Mouse (Mus musculus) gastrocnemius, adult 8-10 months (tissue): ENCODE measurements around the gene Pla2g2c. TPM values are rescaled to one million over a fixed set of nuclear protein-coding genes. Genes with fewer than 3 reads are reported as not detected.
A peak's percentile ranks its signal among the peaks of the same experiment; 100 is the strongest.

Experiments used
- DNase-seq, 2 experiments: peaks; one replicate each; pipeline ENCODE4 v3.0.0; 2022; ENCODE audit warnings: low spot score in 2 of 2
- total RNA-seq, 4 experiments: library from RNA; stranded (reverse); gene quantifications; 2 replicates each; pipeline ENCODE4 v1.2.4; 2022

Gene Pla2g2c
- not detected for total RNA-seq

GRCm38 (mm10) chr4:138724354-138725126, at the start of gene Pla2g2c:
Gene Pla2g2c (plus strand): TSS chr4:138724792.
- DNase-seq = no peak

GRCm38 (mm10) chr4:138676480-138676879, 48.1 kb upstream of the Pla2g2c start:
- DNase-seq = no peak

GRCm38 (mm10) chr4:138677579-138677978, 47.0 kb upstream of the Pla2g2c start:
- no peak for DNase-seq

GRCm38 (mm10) chr4:138680124-138680523, 44.5 kb upstream of the Pla2g2c start:
- DNase-seq = no peak

- no peak for DNase-seq
Observed at GRCm38 (mm10) chr4:138682760-138683159, 41.8 kb upstream of the Pla2g2c start.

- no peak for DNase-seq
Observed at GRCm38 (mm10) chr4:138685813-138686212, 38.8 kb upstream of the Pla2g2c start.

GRCm38 (mm10) chr4:138689094-138689512, 35.5 kb upstream of the Pla2g2c start:
- DNase-seq = no peak

GRCm38 (mm10) chr4:138690561-138690960, 34.0 kb upstream of the Pla2g2c start:
- no peak for DNase-seq

- DNase-seq = no peak
Observed at GRCm38 (mm10) chr4:138691443-138692181, 33.0 kb upstream of the Pla2g2c start.

GRCm38 (mm10) chr4:138693043-138693692, 31.4 kb upstream of the Pla2g2c start:
- no peak for DNase-seq

GRCm38 (mm10) chr4:138696720-138697119, 27.9 kb upstream of the Pla2g2c start:
- no peak for DNase-seq

GRCm38 (mm10) chr4:138697166-138697860, 27.3 kb upstream of the Pla2g2c start:
- no peak for DNase-seq

GRCm38 (mm10) chr4:138698296-138698695, 26.3 kb upstream of the Pla2g2c start:
- no peak for DNase-seq

GRCm38 (mm10) chr4:138700184-138700982, 24.2 kb upstream of the Pla2g2c start:
- DNase-seq = no peak

GRCm38 (mm10) chr4:138701111-138701510, 23.5 kb upstream of the Pla2g2c start:
- no peak for DNase-seq

GRCm38 (mm10) chr4:138702031-138702430, 22.6 kb upstream of the Pla2g2c start:
- DNase-seq = no peak

GRCm38 (mm10) chr4:138702528-138702927, 22.1 kb upstream of the Pla2g2c start:
- no peak for DNase-seq

- DNase-seq = no peak
Observed at GRCm38 (mm10) chr4:138703591-138703990, 21.0 kb upstream of the Pla2g2c start.

GRCm38 (mm10) chr4:138704169-138704568, 20.4 kb upstream of the Pla2g2c start:
- no peak for DNase-seq

GRCm38 (mm10) chr4:138706620-138707019, 18.0 kb upstream of the Pla2g2c start:
- DNase-seq = no peak

GRCm38 (mm10) chr4:138708636-138709035, 16.0 kb upstream of the Pla2g2c start:
- DNase-seq = peak; percentile 14 to 20
